Mouse (Mus musculus) liver, postnatal 0 days (tissue): ENCODE results near the gene Ear6.

Experiments
- CTCF ChIP-seq: sonication (generic); IDR thresholded peaks from 2 replicates; pipeline ENCODE4 v1.5.1; 2016; ENCODE audit warnings: antibody characterized with exemption, low read depth
- EP300 ChIP-seq: IDR thresholded peaks from 2 replicates; pipeline ENCODE4 v1.6.1; 2016; ENCODE audit warnings: antibody characterized with exemption, low read depth, mild to moderate bottlenecking

DNA sequence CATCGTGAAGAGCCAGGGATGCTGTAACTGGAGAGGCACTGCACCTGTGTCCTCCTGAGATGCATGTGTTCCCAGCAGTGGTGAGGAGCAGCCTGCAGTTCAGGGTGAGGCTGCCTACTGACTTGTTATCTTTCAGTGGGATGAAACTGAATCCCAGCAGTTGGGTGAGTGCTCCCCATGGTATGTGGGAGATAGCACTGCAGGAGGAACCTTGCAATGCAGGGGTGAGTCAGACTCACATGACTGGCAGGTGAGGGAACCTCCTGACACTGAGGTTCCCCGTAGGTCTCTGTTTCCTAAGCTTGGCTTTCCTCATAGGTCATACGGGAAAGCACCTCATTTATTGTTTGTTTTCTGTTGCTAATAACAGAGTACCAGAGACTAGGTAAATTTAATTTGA, 24.0 kb downstream of the Ear6 start:
- TF ChIP-seq EP300: no peak
- no peak for TF ChIP-seq CTCF
